Mouse (Mus musculus): Measurements from ENCODE around the gene Casp8ap2.

Gene Casp8ap2

DNA sequence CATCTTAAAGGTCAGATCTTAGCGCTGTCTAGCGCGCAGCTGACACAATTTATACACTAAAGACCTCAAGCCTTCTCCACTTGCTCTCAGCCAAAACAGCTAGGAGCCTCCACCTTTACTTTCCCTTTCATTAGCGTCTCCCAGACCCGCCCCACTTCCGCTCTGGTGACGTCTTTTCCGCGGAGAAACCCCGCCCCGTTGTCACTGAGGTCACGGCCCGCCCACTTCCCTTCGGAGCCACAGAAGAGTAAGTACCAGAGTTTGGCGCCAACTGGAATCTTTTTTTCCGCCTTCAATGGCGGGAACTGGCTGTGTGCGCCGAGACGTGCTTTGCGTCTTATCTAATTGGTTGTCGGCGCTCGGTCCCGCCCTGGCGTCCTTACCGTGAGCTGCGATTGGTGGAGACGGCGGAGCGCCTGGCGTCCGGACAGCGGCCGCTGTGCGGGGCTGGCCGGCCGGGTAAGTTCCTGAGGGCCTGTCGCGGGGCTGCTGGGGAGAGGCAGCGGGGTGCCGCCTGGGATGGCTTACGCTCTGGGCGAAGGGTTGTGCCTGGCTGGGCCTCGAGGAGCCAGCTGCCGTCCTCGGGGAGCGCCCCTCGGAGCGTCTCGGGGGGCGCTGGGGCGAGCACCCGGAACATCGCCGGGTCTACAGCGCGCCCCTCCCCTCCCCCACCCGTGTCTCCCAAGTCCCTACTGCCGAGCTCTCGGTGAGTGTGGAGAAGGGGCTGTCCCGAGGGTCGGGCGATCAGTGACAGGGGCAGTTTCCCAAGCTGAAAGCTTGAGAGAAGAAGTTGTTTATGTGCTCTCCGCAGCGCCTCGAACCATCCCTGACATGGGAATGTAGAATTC is at the start of gene Casp8ap2:
Casp8ap2 (plus strand) TSS at position 418 of the 848 bp plus-strand sequence.
- peak; percentile 98 to 99 for DNase-seq (ENCODE audit: low spot score in 2 of 2)

DNA sequence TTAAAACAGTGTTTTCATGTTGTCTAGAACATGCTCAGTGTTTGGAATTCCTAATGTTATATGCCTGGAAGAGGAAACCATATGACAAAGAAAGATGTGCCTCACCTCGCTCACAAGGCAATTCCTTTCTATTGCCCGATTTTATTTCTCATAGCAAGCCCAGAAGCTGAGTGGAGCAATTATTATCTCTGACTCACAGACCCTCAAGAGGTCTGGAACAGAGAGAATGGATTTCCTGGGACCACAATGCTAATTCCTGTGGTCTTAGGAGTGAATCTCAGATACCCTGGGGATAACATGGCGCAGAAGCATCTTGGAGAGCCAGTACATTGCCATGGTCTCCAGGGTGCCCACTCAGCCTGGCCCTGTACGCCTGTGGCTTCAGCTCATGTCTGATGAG is 46.2 kb upstream of the Casp8ap2 start:
- DNase-seq (ENCODE audit: low spot score in 2 of 2), result no peak

GRCm38 (mm10) chr4:32569995-32570938 is 45.0 kb upstream of the Casp8ap2 start:
- DNase-seq (ENCODE audit: low spot score in 2 of 2), result no peak

GRCm38 (mm10) chr4:32570939-32571317 is 44.3 kb upstream of the Casp8ap2 start:
- DNase-seq (ENCODE audit: low spot score in 2 of 2), result no peak

DNA sequence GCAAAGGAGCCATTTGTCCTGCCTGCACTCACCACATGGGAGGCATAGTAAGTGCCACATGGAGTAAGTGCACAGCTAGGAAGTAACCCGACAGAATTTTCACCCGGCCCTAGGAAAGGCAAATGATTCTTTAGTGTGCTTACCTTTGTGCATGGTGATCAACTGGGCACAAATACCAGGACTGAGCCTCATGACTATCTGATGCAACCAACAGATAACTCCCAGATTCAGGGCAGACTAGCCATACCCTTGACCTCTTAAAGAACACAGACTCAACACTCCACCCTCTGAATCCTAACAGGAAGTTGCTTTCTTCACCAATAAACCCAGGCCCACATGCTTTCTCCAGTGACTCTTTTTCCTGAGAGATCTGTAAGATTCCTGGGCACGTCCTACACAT is 43.8 kb upstream of the Casp8ap2 start:
- DNase-seq (ENCODE audit: low spot score in 2 of 2), result no peak

- DNase-seq (ENCODE audit: low spot score in 2 of 2), result no peak
Measured at GRCm38 (mm10) chr4:32572118-32572517, 43.1 kb upstream of the Casp8ap2 start.

DNA sequence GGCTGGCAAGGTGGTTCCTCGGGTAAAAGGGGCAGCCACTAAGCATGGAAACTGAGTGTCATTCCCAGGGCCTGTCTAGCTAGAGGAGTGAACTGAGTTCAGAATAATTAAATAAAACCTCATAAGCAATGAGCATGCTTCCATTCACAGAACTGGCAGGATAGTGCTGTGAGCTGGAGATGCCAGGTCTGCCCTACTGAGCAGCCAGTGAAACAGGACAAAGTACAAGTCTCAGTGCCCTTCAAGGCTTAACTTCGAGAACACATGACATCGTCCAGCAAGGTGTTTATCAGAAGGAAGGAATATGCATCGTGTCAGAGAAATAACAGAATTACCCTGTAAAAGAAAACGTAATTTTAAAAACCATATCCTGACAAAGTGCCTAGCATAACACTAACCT is 41.7 kb upstream of the Casp8ap2 start:
- DNase-seq (ENCODE audit: low spot score in 2 of 2), result no peak

DNA sequence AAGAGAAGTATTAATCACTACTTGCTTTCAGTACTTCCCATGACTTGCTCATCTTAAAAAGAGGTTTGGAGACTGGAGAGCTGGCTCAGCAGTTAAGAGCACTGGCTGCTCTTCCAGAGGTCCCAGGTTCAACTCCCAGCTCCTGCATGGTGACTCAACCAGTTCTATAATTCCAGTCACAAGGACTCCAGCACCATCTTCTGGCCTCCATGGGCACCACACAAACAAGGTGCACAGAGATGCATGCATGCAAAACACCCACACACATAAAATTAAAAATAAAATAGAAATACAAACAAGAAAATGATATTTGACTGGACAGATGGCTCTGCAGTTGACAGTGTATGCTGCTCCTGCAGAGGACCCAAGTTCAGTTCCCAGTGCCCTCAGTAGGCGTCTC is 40.6 kb upstream of the Casp8ap2 start:
- no peak for DNase-seq (ENCODE audit: low spot score in 2 of 2)

DNA sequence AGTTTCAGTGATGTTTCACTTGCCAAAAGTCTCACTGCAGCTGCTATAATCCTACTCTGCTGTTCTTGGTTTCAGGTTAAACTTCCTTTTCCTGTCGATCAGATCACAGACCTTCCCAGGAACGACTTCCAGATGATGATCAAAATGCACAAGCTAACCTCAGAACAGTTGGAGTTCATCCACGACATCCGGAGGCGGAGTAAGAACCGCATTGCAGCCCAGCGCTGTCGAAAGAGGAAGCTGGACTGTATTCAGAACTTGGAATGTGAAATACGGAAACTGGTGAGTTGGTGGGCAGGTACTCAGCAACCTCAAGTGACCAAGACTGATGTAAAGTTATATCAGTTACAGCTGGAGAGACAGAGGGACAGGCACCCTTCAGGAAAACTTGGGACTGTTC is 40.1 kb upstream of the Casp8ap2 start:
- no peak for DNase-seq (ENCODE audit: low spot score in 2 of 2)

DNA sequence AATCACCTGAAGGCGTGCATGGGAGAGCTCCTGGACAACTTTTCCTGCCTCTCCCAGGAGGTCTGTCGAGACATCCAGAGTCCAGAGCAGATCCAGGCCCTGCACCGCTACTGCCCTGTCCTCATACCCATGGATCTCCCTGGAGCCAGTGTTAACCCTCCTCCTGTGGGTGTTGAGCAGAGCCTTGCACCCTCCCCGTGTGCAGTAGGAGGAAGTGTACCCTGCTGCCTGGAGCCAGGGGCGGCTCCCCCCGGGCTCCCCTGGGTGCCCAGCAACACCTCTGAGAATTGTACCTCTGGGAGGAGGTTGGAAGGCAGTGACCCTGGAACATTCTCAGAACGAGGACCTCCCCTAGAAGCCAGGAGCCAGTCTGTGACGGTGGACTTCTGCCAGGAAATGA is 35.4 kb upstream of the Casp8ap2 start:
- DNase-seq (ENCODE audit: low spot score in 2 of 2), result no peak

- no peak for DNase-seq (ENCODE audit: low spot score in 2 of 2)
Measured at GRCm38 (mm10) chr4:32584181-32584580, 31.1 kb upstream of the Casp8ap2 start.

GRCm38 (mm10) chr4:32586596-32586995 is 28.7 kb upstream of the Casp8ap2 start:
- peak in 1 of 2 experiments; percentile 31 for DNase-seq (ENCODE audit: low spot score in 2 of 2)

- DNase-seq (ENCODE audit: low spot score in 2 of 2), result no peak
Measured at GRCm38 (mm10) chr4:32587543-32587942, 27.7 kb upstream of the Casp8ap2 start.

GRCm38 (mm10) chr4:32588237-32588636 is 27.0 kb upstream of the Casp8ap2 start:
- no peak for DNase-seq (ENCODE audit: low spot score in 2 of 2)

- DNase-seq (ENCODE audit: low spot score in 2 of 2), result peak in 1 of 2 experiments; percentile 26
Measured at GRCm38 (mm10) chr4:32601135-32601534, 14.1 kb upstream of the Casp8ap2 start.

GRCm38 (mm10) chr4:32602660-32603059 is 12.6 kb upstream of the Casp8ap2 start, which contains the start of gene Gja10:
Gja10 (minus strand) TSS chr4:32602760.
- DNase-seq (ENCODE audit: low spot score in 2 of 2), result no peak

- no peak for DNase-seq (ENCODE audit: low spot score in 2 of 2)
Measured at GRCm38 (mm10) chr4:32621637-32622036, 6.4 kb downstream of the Casp8ap2 start.

DNA sequence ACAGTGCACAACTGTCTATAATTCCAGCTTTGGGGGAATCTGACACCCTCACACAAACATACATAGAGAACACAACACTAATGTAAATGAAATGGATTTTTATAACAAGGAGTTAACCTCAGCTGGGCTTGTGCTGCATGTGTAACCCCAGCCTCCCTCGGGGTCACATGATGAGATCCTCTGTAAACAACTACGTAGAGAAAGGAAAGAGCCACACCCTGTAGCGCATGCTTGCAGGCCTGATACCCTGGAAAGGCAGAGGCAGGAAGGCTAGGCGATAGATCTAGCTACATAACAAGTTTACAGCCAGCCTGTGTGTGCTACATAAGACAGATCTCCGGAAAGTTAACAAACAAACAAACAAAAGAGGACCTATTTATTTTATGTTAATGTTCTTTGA is 36.4 kb downstream of the Casp8ap2 start:
- DNase-seq (ENCODE audit: low spot score in 2 of 2), result no peak

DNA sequence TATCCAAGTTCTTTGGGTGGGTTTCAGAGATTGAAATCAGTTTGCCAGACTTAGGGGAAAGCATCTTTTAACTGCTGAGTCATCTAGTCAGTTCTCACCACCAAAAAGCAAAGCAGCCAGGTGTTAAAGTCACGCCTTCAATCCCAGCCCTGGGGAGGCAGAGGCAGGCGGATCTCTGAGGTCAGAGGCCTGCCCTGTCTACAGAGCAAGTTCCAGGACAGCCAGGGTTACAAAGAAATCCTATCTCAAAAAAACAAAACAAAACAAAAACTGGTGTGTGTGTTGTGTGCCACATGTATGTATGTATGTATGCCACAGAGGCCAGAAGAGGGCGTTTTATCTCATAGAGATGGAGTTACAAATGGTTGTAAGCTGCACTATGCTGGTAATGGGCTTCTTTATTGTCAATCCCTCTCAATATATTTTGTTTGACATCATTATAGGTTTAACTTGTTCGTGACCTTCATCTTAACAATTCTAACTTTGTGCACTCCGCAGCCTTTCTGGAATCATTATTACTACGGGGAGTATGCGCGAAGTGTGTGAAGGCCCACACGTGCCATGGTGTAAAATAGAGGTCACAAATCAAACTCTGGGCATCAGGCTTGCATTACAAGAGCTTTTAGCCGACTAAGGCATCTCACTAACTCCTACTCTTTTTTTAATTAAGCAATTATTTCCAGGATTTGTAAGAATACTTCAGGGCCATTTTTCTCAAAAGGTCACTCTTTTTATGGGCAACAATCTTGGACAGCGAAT is 41.1 kb downstream of the Casp8ap2 start:
- DNase-seq (ENCODE audit: low spot score in 2 of 2), result no peak

DNA sequence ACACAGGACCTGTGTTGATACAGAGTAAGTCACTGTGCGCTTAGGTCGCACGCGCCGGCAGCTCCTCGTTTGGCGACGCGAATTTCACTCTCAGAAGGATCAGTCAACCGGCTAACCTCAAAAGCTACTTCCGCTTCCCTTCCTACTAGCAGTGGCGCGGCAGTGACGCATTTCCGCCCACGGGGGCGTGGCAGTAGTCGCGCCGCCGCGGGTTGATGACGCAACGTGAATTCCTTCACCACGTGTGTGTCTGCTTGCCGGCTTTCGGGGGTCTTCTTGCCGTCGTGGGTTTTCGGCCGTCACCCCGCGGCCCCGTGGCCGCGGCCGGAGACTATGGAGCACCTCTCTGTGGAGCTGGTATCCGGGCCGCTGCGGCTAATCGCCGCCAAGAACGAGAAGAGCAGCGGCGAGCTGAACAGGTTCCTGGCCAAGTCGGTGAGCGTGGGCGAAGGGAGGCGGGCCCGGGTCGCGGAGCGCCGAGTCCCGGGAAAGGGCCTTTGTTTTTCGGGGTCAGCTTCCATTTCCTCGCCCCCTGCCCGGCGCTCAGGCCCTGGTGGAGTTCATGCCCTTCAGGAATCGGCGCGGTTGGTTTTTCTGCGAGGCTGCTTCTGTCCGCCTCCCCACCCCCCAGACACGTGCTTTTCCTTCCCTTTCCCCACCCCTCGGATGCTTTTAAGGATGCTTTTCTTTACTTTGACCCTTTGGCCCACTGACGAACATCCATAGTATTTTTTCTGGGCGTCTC is 41.8 kb downstream of the Casp8ap2 start, which contains the start of gene Mdn1:
Mdn1 (plus strand) TSS at position 202 of the 745 bp plus-strand sequence.
- peak; percentile 90 to 97 for DNase-seq (ENCODE audit: low spot score in 2 of 2)

DNA sequence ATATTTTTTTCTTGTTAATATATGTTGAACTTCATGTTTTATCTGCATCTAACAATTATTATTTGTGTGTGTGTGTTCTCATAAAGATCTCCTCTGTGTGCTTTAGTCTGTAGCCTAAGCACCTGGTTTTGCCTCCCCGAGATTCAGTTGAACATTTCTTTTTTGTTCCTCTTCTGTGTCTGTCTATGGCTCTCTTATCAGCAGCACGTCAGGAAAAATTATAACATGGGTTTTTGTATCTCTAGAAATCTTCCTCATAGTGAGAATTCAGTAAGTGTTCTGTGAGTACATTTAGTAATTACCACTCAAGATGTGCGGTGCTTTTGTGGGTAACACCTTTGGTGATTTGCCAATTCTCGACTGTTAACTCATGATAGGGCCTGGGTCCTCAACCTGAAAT is 50.6 kb downstream of the Casp8ap2 start:
- DNase-seq (ENCODE audit: low spot score in 2 of 2), result no peak

Measured in urinary bladder, adult 18-20 months (tissue).